In the genomic region with DNA sequence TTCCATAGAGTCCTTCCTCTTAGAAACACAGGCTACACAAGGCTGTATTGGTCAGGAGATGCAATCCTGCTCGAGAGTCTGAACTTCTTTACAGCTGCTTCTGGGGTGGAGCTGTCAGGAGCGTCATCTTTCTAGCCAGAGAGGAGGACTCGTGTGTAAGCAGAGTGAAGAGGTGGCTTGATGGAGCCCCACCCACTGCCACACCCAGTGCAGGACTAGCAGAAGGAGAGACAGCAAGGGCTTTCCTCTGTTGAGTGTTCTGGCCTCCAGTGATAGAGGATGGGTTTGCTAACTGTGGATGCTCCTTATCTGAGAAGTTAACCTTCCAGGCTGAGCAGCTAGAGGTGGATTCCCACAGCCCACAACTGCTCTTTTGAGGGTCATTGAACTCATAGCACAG, we compare ENCODE assay signal across 14 mouse cellular contexts.
A peak's percentile ranks its signal among the peaks of the same experiment; 100 is the strongest.
DNase-seq lines count a peak whose midpoint lies in the region; ATAC-seq and TF ChIP-seq lines count a peak whose summit lies in the region.
"Had no signal": no experiment of that assay in that cellular context is flagged by ENCODE, and none has a peak within 500 bp of the region (broad histone marks: within the 10 kb centered on the region; RNA-seq: fewer than 3 reads in every experiment).

No protein-coding gene starts in this region.

- no peaks in the 10 kb centered on the region for H3K9me3 ChIP-seq in lung, embryonic 15.5 days
- no peaks in the 10 kb centered on the region for H3K9me3 ChIP-seq in liver, embryonic 14.5 days (ENCODE audit: control insufficient read depth, low read length)
- no peaks in the 10 kb centered on the region for H3K9me3 ChIP-seq in stomach, embryonic 16.5 days (replicated peaks; ENCODE audit: control insufficient read depth, low read length)
- H3K9me3 ChIP-seq: embryonic facial prominence, embryonic 12.5 days; heart, embryonic 13.5 days had no signal

- no peak overlapping the region for H3K27ac ChIP-seq in lung, embryonic 15.5 days
- peak overlapping the region; percentile 23; the same call in 1 of the 2 replicates for H3K27ac ChIP-seq in embryonic fibroblast, embryonic 13.5 days (ENCODE audit: insufficient read depth, low read length)
- H3K27ac ChIP-seq in liver, embryonic 14.5 days: peak overlapping the region; percentile 88
- H3K27ac ChIP-seq in stomach, embryonic 16.5 days (ENCODE audit: low read length): no peak overlapping the region
- H3K27ac ChIP-seq: embryonic facial prominence, embryonic 12.5 days; heart, embryonic 13.5 days; hindbrain, postnatal 0 days had no signal

- ATAC-seq in lung, embryonic 15.5 days (ENCODE audit: borderline replicate concordance, extremely low read depth, low FRiP score, low TSS enrichment): peak; percentile 76; the same call in 1 of the 2 replicates
- peak; percentile 100 for ATAC-seq in liver, embryonic 14.5 days (ENCODE audit: insufficient read depth)
- peak; percentile 34; the same call in 1 of the 2 replicates for ATAC-seq in stomach, embryonic 16.5 days (ENCODE audit: insufficient read depth, low FRiP score)
- no peak for ATAC-seq in cerebellum, adult (ENCODE audit: insufficient number of reproducible peaks, low FRiP score, low TSS enrichment)
- ATAC-seq: hindbrain, postnatal 0 days had no signal

- TF ChIP-seq CTCF in embryonic fibroblast, embryonic 13.5 days (IDR thresholded peaks at IDR 0.05; ENCODE audit: borderline replicate concordance, insufficient read depth, low read length): no peak
- no peak for TF ChIP-seq CTCF in liver, embryonic 14.5 days (IDR thresholded peaks at IDR 0.05; ENCODE audit: low read depth)

- no peak overlapping the region for H3K4me3 ChIP-seq in lung, embryonic 15.5 days
- no peak overlapping the region for H3K4me3 ChIP-seq in embryonic fibroblast, embryonic 13.5 days (ENCODE audit: insufficient read depth, low read length)
- peak overlapping the region in 1 of 2 experiments; percentile 29; a peak in 2 of 4 replicates for H3K4me3 ChIP-seq in liver, embryonic 14.5 days (ENCODE audit: insufficient read depth in 1 of 2, low read depth in 2 of 2, low read length in 2 of 2)
- H3K4me3 ChIP-seq in stomach, embryonic 16.5 days (replicated peaks; ENCODE audit: low read length): no peak overlapping the region
- H3K4me3 ChIP-seq: embryonic facial prominence, embryonic 12.5 days; heart, embryonic 13.5 days had no signal

- peak; percentile 92 for TF ChIP-seq EP300 in liver, embryonic 14.5 days (IDR thresholded peaks at IDR 0.05; ENCODE audit: low read depth)

- no peaks in the 10 kb centered on the region for H3K36me3 ChIP-seq in lung, embryonic 15.5 days
- H3K36me3 ChIP-seq in liver, embryonic 14.5 days (replicated peaks; ENCODE audit: control insufficient read depth, insufficient read depth, low read depth): no peaks in the 10 kb centered on the region
- H3K36me3 ChIP-seq in stomach, embryonic 16.5 days (ENCODE audit: control insufficient read depth, insufficient read depth, low read length): no peaks in the 10 kb centered on the region
- H3K36me3 ChIP-seq: embryonic facial prominence, embryonic 12.5 days; heart, embryonic 13.5 days had no signal

- 35% methylated on average over 3 of the region's 3 CpGs for WGBS in lung, embryonic 15.5 days
- WGBS in liver, embryonic 14.5 days (ENCODE audit: insufficient replicate concordance): 20% methylated on average over 3 of the region's 3 CpGs
- whole genome bisulfite sequencing in stomach, embryonic 16.5 days: 34% methylated on average over 3 of the region's 3 CpGs

- H3K4me1 ChIP-seq in lung, embryonic 15.5 days: peaks cover 15% of the 10 kb centered on the region
- H3K4me1 ChIP-seq in embryonic fibroblast, embryonic 13.5 days (ENCODE audit: control insufficient read depth, insufficient read depth, low read length): no peaks in the 10 kb centered on the region
- H3K4me1 ChIP-seq in liver, embryonic 14.5 days (replicated peaks; ENCODE audit: control insufficient read depth in 2 of 2, insufficient read depth in 2 of 2, low read length in 1 of 2): peaks cover 58 to 63% of the 10 kb centered on the region in 2 experiments
- peaks cover 19% of the 10 kb centered on the region for H3K4me1 ChIP-seq in stomach, embryonic 16.5 days (ENCODE audit: control insufficient read depth, insufficient read depth, low read length)
- H3K4me1 ChIP-seq: embryonic facial prominence, embryonic 12.5 days had no signal

- no peaks in the 10 kb centered on the region for H3K27me3 ChIP-seq in lung, embryonic 15.5 days
- H3K27me3 ChIP-seq in liver, embryonic 14.5 days (ENCODE audit: control insufficient read depth, insufficient read depth, low read length): no peaks in the 10 kb centered on the region
- no peaks in the 10 kb centered on the region for H3K27me3 ChIP-seq in stomach, embryonic 16.5 days (ENCODE audit: control insufficient read depth, insufficient read depth, low read length)
- H3K27me3 ChIP-seq: CH12.LX; embryonic facial prominence, embryonic 12.5 days; heart, embryonic 13.5 days had no signal

- no peak for TF ChIP-seq POLR2A in embryonic fibroblast, embryonic 13.5 days (IDR thresholded peaks at IDR 0.05; ENCODE audit: low read depth, low read length)

- no peak overlapping the region for H3K9ac ChIP-seq in lung, embryonic 15.5 days
- H3K9ac ChIP-seq in liver, embryonic 14.5 days (replicated peaks): peak overlapping the region; percentile 52
- H3K9ac ChIP-seq in stomach, embryonic 16.5 days (ENCODE audit: low read length): no peak overlapping the region
- H3K9ac ChIP-seq: embryonic facial prominence, embryonic 12.5 days; heart, embryonic 13.5 days had no signal

- no peak overlapping the region for H3K4me2 ChIP-seq in lung, embryonic 15.5 days
- peak overlapping the region; percentile 64 for H3K4me2 ChIP-seq in liver, embryonic 14.5 days (ENCODE audit: low read depth)
- no peak overlapping the region for H3K4me2 ChIP-seq in stomach, embryonic 16.5 days (ENCODE audit: low read depth, low read length)
- H3K4me2 ChIP-seq: embryonic facial prominence, embryonic 12.5 days; heart, embryonic 13.5 days had no signal

- no peak for DNase-seq in lung, postnatal 14 days
- peak; percentile 90 to 92 (median 91) for DNase-seq in liver, embryonic 14.5 days (ENCODE audit: low read depth in 3 of 3, low spot score in 3 of 3)
- no peak for DNase-seq in layer of hippocampus, adult 11-12 months (ENCODE audit: low spot score)
- DNase-seq in layer of hippocampus, postnatal 14 days (ENCODE audit: low spot score in 2 of 2): no peak
- DNase-seq: cerebellum, adult 18-20 months; layer of hippocampus, adult 9-11 months had no signal

Comparison
In these comparisons a context has a peak if more than half of its experiments do, and no peak if none do; other contexts are left out.
1. H3K27ac ChIP-seq: peak in embryonic fibroblast, embryonic 13.5 days (single experiment) and liver, embryonic 14.5 days (single experiment); none in lung, embryonic 15.5 days (single experiment) and stomach, embryonic 16.5 days (single experiment).
2. DNase-seq: peak in liver, embryonic 14.5 days (3 of 3); none in lung, postnatal 14 days (single experiment), layer of hippocampus, adult 11-12 months (single experiment) and layer of hippocampus, postnatal 14 days (0 of 2).